Mouse (Mus musculus): ENCODE data around the gene Dcun1d4. TPM values are rescaled to one million over a fixed set of nuclear protein-coding genes. Genes with fewer than 3 reads are reported as not detected.
A peak's percentile ranks its signal among the peaks of the same experiment; 100 is the strongest.

Dcun1d4 gene
- polyA plus RNA-seq, 1 experiment, result 1.3 TPM

GRCm38 (mm10) chr5:73486451-73486850 lies 5.7 kb downstream of the Dcun1d4 start:
- no peaks in the 10 kb centered on the region for H3K4me1 ChIP-seq (ENCODE audit: control insufficient read depth, insufficient read depth, insufficient read length)
- WGBS, result 66% methylated on average over 4 of the region's 4 CpGs
- no peak for TF ChIP-seq POLR2A (IDR thresholded peaks at IDR 0.05; ENCODE audit: low read depth, low read length)
- no peak for TF ChIP-seq CTCF (IDR thresholded peaks at IDR 0.05; ENCODE audit: extremely low read depth, insufficient read depth, insufficient read length, insufficient replicate concordance)
- H3K4me3 ChIP-seq (ENCODE audit: extremely low read depth, insufficient read depth, insufficient read length), result no peak overlapping the region
- H3K36me3 ChIP-seq (ENCODE audit: control insufficient read depth, insufficient read depth, low read length), result no peaks in the 10 kb centered on the region
- H3K27ac ChIP-seq (ENCODE audit: insufficient read depth, low read length), result no peak overlapping the region
- peaks cover 1% of the 10 kb centered on the region; the same call in 1 of the 2 replicates for H3K27me3 ChIP-seq (ENCODE audit: control insufficient read depth, insufficient read depth, low read length)
- no peak for DNase-seq (ENCODE audit: low read depth in 1 of 2, low spot score in 2 of 2)

GRCm38 (mm10) chr5:73489915-73490314 lies 9.1 kb downstream of the Dcun1d4 start:
- Histone ChIP-seq H3K4me3 (ENCODE audit: extremely low read depth, insufficient read depth, insufficient read length) (peak overlapping the region; percentile 61; the same call in 1 of the 2 replicates), H3K4me1 (ENCODE audit: control insufficient read depth, insufficient read depth, insufficient read length) (no peaks in the 10 kb centered on the region; the same call in 1 of the 2 replicates), H3K27ac (ENCODE audit: insufficient read depth, low read length) (no peak overlapping the region), H3K36me3 (ENCODE audit: control insufficient read depth, insufficient read depth, low read length) (no peaks in the 10 kb centered on the region), H3K27me3 (ENCODE audit: control insufficient read depth, insufficient read depth, low read length) (peaks cover 1% of the 10 kb centered on the region; the same call in 1 of the 2 replicates)
- no peak for TF ChIP-seq POLR2A (IDR thresholded peaks at IDR 0.05; ENCODE audit: low read depth, low read length)
- TF ChIP-seq CTCF (IDR thresholded peaks at IDR 0.05; ENCODE audit: extremely low read depth, insufficient read depth, insufficient read length, insufficient replicate concordance), result no peak
- 11% methylated on average over 14 of the region's 14 CpGs for WGBS
- no peak for DNase-seq (ENCODE audit: low read depth in 1 of 2, low spot score in 2 of 2)

GRCm38 (mm10) chr5:73490596-73491073 lies 9.8 kb downstream of the Dcun1d4 start:
- H3K36me3 ChIP-seq (ENCODE audit: control insufficient read depth, insufficient read depth, low read length), result no peaks in the 10 kb centered on the region
- WGBS, result under 1% methylated on average over 33 of the region's 37 CpGs
- peak overlapping the region; percentile 98 for H3K4me3 ChIP-seq (ENCODE audit: extremely low read depth, insufficient read depth, insufficient read length)
- H3K27me3 ChIP-seq (ENCODE audit: control insufficient read depth, insufficient read depth, low read length), result peaks cover 1% of the 10 kb centered on the region; the same call in 1 of the 2 replicates
- TF ChIP-seq POLR2A (IDR thresholded peaks at IDR 0.05; ENCODE audit: low read depth, low read length) (no peak), CTCF (IDR thresholded peaks at IDR 0.05; ENCODE audit: extremely low read depth, insufficient read depth, insufficient read length, insufficient replicate concordance) (0 out of 2 replicates have a peak, but pooled peaks have one; percentile 6)
- peak; percentile 93 to 99 for DNase-seq (ENCODE audit: low read depth in 1 of 2, low spot score in 2 of 2)
- no peaks in the 10 kb centered on the region; the same call in 1 of the 2 replicates for H3K4me1 ChIP-seq (ENCODE audit: control insufficient read depth, insufficient read depth, insufficient read length)
- no peak overlapping the region for H3K27ac ChIP-seq (ENCODE audit: insufficient read depth, low read length)

GRCm38 (mm10) chr5:73491074-73491836 lies 10.5 kb downstream of the Dcun1d4 start:
- 2% methylated on average over 64 of the region's 70 CpGs for WGBS
- Histone ChIP-seq H3K4me3 (ENCODE audit: extremely low read depth, insufficient read depth, insufficient read length) (peak overlapping the region; percentile 98), H3K27ac (ENCODE audit: insufficient read depth, low read length) (peak overlapping the region; percentile 67; the same call in 1 of the 2 replicates), H3K4me1 (ENCODE audit: control insufficient read depth, insufficient read depth, insufficient read length) (no peaks in the 10 kb centered on the region; the same call in 1 of the 2 replicates), H3K36me3 (ENCODE audit: control insufficient read depth, insufficient read depth, low read length) (no peaks in the 10 kb centered on the region), H3K27me3 (ENCODE audit: control insufficient read depth, insufficient read depth, low read length) (peaks cover 1% of the 10 kb centered on the region; the same call in 1 of the 2 replicates)
- DNase-seq (ENCODE audit: low read depth in 1 of 2, low spot score in 2 of 2), result peak in 1 of 2 experiments; percentile 21
- TF ChIP-seq POLR2A (IDR thresholded peaks at IDR 0.05; ENCODE audit: low read depth, low read length) (no peak; the same call in 1 of the 2 replicates), CTCF (IDR thresholded peaks at IDR 0.05; ENCODE audit: extremely low read depth, insufficient read depth, insufficient read length, insufficient replicate concordance) (no peak)

GRCm38 (mm10) chr5:73491837-73492720 lies 11.3 kb downstream of the Dcun1d4 start:
- H3K27me3 ChIP-seq (ENCODE audit: control insufficient read depth, insufficient read depth, low read length), result peaks cover 1% of the 10 kb centered on the region; the same call in 1 of the 2 replicates
- no peak for TF ChIP-seq CTCF (IDR thresholded peaks at IDR 0.05; ENCODE audit: extremely low read depth, insufficient read depth, insufficient read length, insufficient replicate concordance)
- TF ChIP-seq POLR2A (IDR thresholded peaks at IDR 0.05; ENCODE audit: low read depth, low read length), result no peak
- under 1% methylated on average over 58 of the region's 59 CpGs for WGBS
- H3K27ac ChIP-seq (ENCODE audit: insufficient read depth, low read length), result no peak overlapping the region
- H3K4me1 ChIP-seq (ENCODE audit: control insufficient read depth, insufficient read depth, insufficient read length), result no peaks in the 10 kb centered on the region; the same call in 1 of the 2 replicates
- peak; percentile 41 to 75 for DNase-seq (ENCODE audit: low read depth in 1 of 2, low spot score in 2 of 2)
- peak overlapping the region; percentile 98 for H3K4me3 ChIP-seq (ENCODE audit: extremely low read depth, insufficient read depth, insufficient read length)
- H3K36me3 ChIP-seq (ENCODE audit: control insufficient read depth, insufficient read depth, low read length), result no peaks in the 10 kb centered on the region

GRCm38 (mm10) chr5:73497401-73497800 lies 16.6 kb downstream of the Dcun1d4 start:
- WGBS, result 89% methylated on average over 3 of the region's 3 CpGs
- H3K4me3 ChIP-seq (ENCODE audit: extremely low read depth, insufficient read depth, insufficient read length), result no peak overlapping the region
- no peaks in the 10 kb centered on the region for H3K36me3 ChIP-seq (ENCODE audit: control insufficient read depth, insufficient read depth, low read length)
- no peaks in the 10 kb centered on the region for H3K27me3 ChIP-seq (ENCODE audit: control insufficient read depth, insufficient read depth, low read length)
- DNase-seq (ENCODE audit: low read depth in 1 of 2, low spot score in 2 of 2), result no peak
- TF ChIP-seq CTCF (IDR thresholded peaks at IDR 0.05; ENCODE audit: extremely low read depth, insufficient read depth, insufficient read length, insufficient replicate concordance) (no peak), POLR2A (IDR thresholded peaks at IDR 0.05; ENCODE audit: low read depth, low read length) (no peak)
- H3K27ac ChIP-seq (ENCODE audit: insufficient read depth, low read length), result no peak overlapping the region
- no peaks in the 10 kb centered on the region; the same call in 1 of the 2 replicates for H3K4me1 ChIP-seq (ENCODE audit: control insufficient read depth, insufficient read depth, insufficient read length)
